13 mouse cellular contexts compared by ENCODE assay signal in the genomic region with DNA sequence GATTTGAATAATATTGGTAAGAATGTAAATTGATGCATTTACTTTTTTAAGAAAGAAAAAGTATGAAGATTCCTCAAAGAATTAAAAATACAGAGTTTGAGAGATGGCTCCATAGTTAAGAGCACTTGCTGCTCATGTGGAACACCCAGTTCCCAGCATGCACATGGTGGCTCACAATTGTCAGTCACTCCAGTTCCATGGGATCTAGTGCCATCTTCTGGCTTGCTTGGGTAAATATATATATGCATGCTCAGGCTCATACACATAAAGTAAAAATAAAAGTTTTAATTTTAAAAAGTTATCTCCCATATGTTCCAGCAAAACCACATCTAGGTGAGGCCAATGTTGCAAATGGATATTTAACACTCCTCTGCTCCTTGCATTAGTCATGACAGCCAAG. TPM values are rescaled to one million over a fixed set of nuclear protein-coding genes. Genes with fewer than 3 reads are reported as not detected.
A peak's percentile ranks its signal among the peaks of the same experiment; 100 is the strongest.
DNase-seq lines count a peak whose midpoint lies in the region; ATAC-seq and TF ChIP-seq lines count a peak whose summit lies in the region.
"Had no signal": no experiment of that assay in that cellular context is flagged by ENCODE, and none has a peak within 500 bp of the region (broad histone marks: within the 10 kb centered on the region; RNA-seq: fewer than 3 reads in every experiment).

No protein-coding gene starts in this region.

- intact Hi-C loops in heart, adult 2 months (cut with DNase I) = no loop called here

- no peak for ATAC-seq in lung, embryonic 14.5 days (ENCODE audit: insufficient read depth)
- no peak for ATAC-seq in forebrain, embryonic 11.5 days (replicated peaks; ENCODE audit: low FRiP score)

- H3K79me2 ChIP-seq in heart, adult 2 months (replicated peaks; ENCODE audit: control insufficient read depth, insufficient read depth, low read length) = no peaks in the 10 kb centered on the region
- no peaks in the 10 kb centered on the region for H3K79me2 ChIP-seq in myocyte (ENCODE audit: control insufficient read depth, insufficient read depth)

- H3K4me1 ChIP-seq in heart, adult 2 months (ENCODE audit: control insufficient read depth, insufficient read depth, low read length) = no peaks in the 10 kb centered on the region
- H3K4me1 ChIP-seq in lung, embryonic 14.5 days (ENCODE audit: insufficient read depth) = peaks cover under 1% of the 10 kb centered on the region; the same call in 1 of the 2 replicates
- no peaks in the 10 kb centered on the region for H3K4me1 ChIP-seq in forebrain, embryonic 11.5 days (replicated peaks; ENCODE audit: control insufficient read depth, insufficient read depth, low read length)
- H3K4me1 ChIP-seq: forebrain, embryonic 12.5 days had no signal

- no peaks in the 10 kb centered on the region for H3K36me3 ChIP-seq in heart, adult 2 months (ENCODE audit: control insufficient read depth, insufficient read depth, low read length)
- no peaks in the 10 kb centered on the region for H3K36me3 ChIP-seq in lung, embryonic 14.5 days (ENCODE audit: insufficient read depth)
- H3K36me3 ChIP-seq in myocyte (ENCODE audit: control insufficient read depth, insufficient read depth) = no peaks in the 10 kb centered on the region
- no peaks in the 10 kb centered on the region for H3K36me3 ChIP-seq in forebrain, embryonic 11.5 days (ENCODE audit: control insufficient read depth, insufficient read depth, low read length)
- H3K36me3 ChIP-seq: forebrain, embryonic 12.5 days; heart, embryonic 15.5 days had no signal

- H3K4me2 ChIP-seq in lung, embryonic 14.5 days = no peak overlapping the region
- H3K4me2 ChIP-seq in myocyte (ENCODE audit: low read depth) = no peak overlapping the region
- no peak overlapping the region for H3K4me2 ChIP-seq in forebrain, embryonic 11.5 days (ENCODE audit: low read depth, low read length, severe bottlenecking)
- H3K4me2 ChIP-seq: forebrain, embryonic 12.5 days; heart, embryonic 15.5 days had no signal

- no peak for DNase-seq in heart, adult 2 months
- no peak for DNase-seq in heart, postnatal 4 days
- peak; percentile 48 for DNase-seq in lung, embryonic 14.5 days
- DNase-seq in lung, postnatal 25 days (ENCODE audit: low spot score) = no peak
- DNase-seq in R1 (ENCODE audit: low read depth, low spot score) = peak; percentile 57
- DNase-seq in spleen, adult 18-20 months = no peak
- DNase-seq in forebrain, embryonic 11.5 days (ENCODE audit: low spot score) = no peak
- DNase-seq: gastrocnemius, postnatal 25 days; kidney, postnatal 4 days; right cerebral cortex, postnatal 25 days had no signal

- no peak for TF ChIP-seq POLR2A in heart, adult 2 months (IDR thresholded peaks at IDR 0.05; ENCODE audit: insufficient read depth, low read depth, low read length)
- no peak for TF ChIP-seq POLR2A in myocyte (IDR thresholded peaks at IDR 0.05; ENCODE audit: insufficient read length, low read depth)

- H3K27me3 ChIP-seq in heart, adult 2 months (ENCODE audit: control insufficient read depth, insufficient read depth, low read length) = no peaks in the 10 kb centered on the region
- H3K27me3 ChIP-seq in lung, embryonic 14.5 days (ENCODE audit: insufficient read depth, low read length) = no peaks in the 10 kb centered on the region
- H3K27me3 ChIP-seq in myocyte (ENCODE audit: control insufficient read depth, insufficient read depth, insufficient read length) = no peaks in the 10 kb centered on the region
- no peaks in the 10 kb centered on the region for H3K27me3 ChIP-seq in forebrain, embryonic 11.5 days (ENCODE audit: control insufficient read depth, insufficient read depth, low read length)
- H3K27me3 ChIP-seq: forebrain, embryonic 12.5 days; heart, embryonic 15.5 days had no signal

- no peak overlapping the region for H3K9ac ChIP-seq in heart, adult 2 months (ENCODE audit: low read depth, low read length)
- H3K9ac ChIP-seq in lung, embryonic 14.5 days = no peak overlapping the region
- no peak overlapping the region for H3K9ac ChIP-seq in forebrain, embryonic 11.5 days (ENCODE audit: low read length)
- H3K9ac ChIP-seq: forebrain, embryonic 12.5 days; heart, embryonic 15.5 days had no signal

- TF ChIP-seq EP300 in heart, adult 2 months (IDR thresholded peaks at IDR 0.05; ENCODE audit: insufficient read depth, low read depth, low read length) = no peak

- no peak overlapping the region for H3K4me3 ChIP-seq in heart, adult 2 months
- no peak overlapping the region for H3K4me3 ChIP-seq in lung, embryonic 14.5 days (ENCODE audit: low read depth, low read length)
- H3K4me3 ChIP-seq in myocyte = no peak overlapping the region
- H3K4me3 ChIP-seq in forebrain, embryonic 11.5 days (ENCODE audit: low read depth, low read length) = no peak overlapping the region
- H3K4me3 ChIP-seq: forebrain, embryonic 12.5 days; heart, embryonic 15.5 days had no signal

- H3ac ChIP-seq in myocyte (ENCODE audit: control insufficient read depth, insufficient read length) = no peak overlapping the region

- H3K27ac ChIP-seq in heart, adult 2 months = no peak overlapping the region
- H3K27ac ChIP-seq in lung, embryonic 14.5 days (ENCODE audit: low read depth) = no peak overlapping the region
- H3K27ac ChIP-seq in forebrain, embryonic 11.5 days (ENCODE audit: low read depth, low read length) = no peak overlapping the region
- H3K27ac ChIP-seq: forebrain, embryonic 12.5 days; heart, embryonic 15.5 days had no signal

- H3K9me3 ChIP-seq in lung, embryonic 14.5 days (ENCODE audit: low read depth, low read length) = no peaks in the 10 kb centered on the region
- H3K9me3 ChIP-seq in forebrain, embryonic 11.5 days (ENCODE audit: control insufficient read depth, low read length) = no peaks in the 10 kb centered on the region
- H3K9me3 ChIP-seq: forebrain, embryonic 12.5 days; heart, embryonic 15.5 days had no signal

- TF ChIP-seq CTCF in heart, adult 2 months (IDR thresholded peaks at IDR 0.05) = peak; percentile 40
- peak; percentile 38 for TF ChIP-seq CTCF in lung, embryonic 14.5 days (IDR thresholded peaks at IDR 0.05; ENCODE audit: low read depth)

TF ChIP-seq in myocyte, 11 proteins besides CTCF, POLR2A, EP300 and RAD21:
- TF ChIP-seq MYOD1 (IDR thresholded peaks at IDR 0.05; ENCODE audit: control insufficient read depth in 1 of 3, insufficient read length in 2 of 3, low read depth in 2 of 3) (no peak), CEBPB (IDR thresholded peaks at IDR 0.05; ENCODE audit: insufficient read depth, poor library complexity, severe bottlenecking) (0 out of 2 replicates have a peak, but pooled peaks have one; percentile 53), SRF (IDR thresholded peaks at IDR 0.05; ENCODE audit: control insufficient read depth, insufficient read length, low read depth) (no peak), MYOG (IDR thresholded peaks at IDR 0.05; ENCODE audit: control insufficient read depth in 1 of 3, insufficient read depth in 1 of 3, insufficient read length in 2 of 3, low read depth in 2 of 3) (no peak), MAX (IDR thresholded peaks at IDR 0.05; ENCODE audit: low read depth) (no peak), TCF12 (IDR thresholded peaks at IDR 0.05; ENCODE audit: insufficient read depth, poor library complexity, severe bottlenecking) (no peak), E2F4 (IDR thresholded peaks at IDR 0.05; ENCODE audit: insufficient read depth) (no peak), POLR2AphosphoS2 (IDR thresholded peaks at IDR 0.05; ENCODE audit: insufficient read length, low read depth) (no peak)

RNA-seq across cellular contexts. Expression of gene Rhobtb1, which starts 36.9 kb away (rescaled TPM):
- total RNA-seq in heart, adult 2 months (2021) = 100 to 1,000 TPM; 123 to 160 TPM
- polyA plus RNA-seq in heart, adult 2 months (2012; rRNA removed) = 65.5 and 79.6 TPM in 2 replicates
- total RNA-seq in heart, postnatal 4 days (2021) = 10 to 100 TPM; 46.7 to 59.7 TPM
- 19.4 and 20.1 TPM in 2 replicates for polyA plus RNA-seq in lung, embryonic 14.5 days (2014; fragmentation: Nextera tagmentation; extraction: Ambion mirVana)
- polyA plus RNA-seq in myocyte (2012; fragmentation: generic; extraction: Trizol) = 7.5 TPM
- polyA plus RNA-seq in forebrain, embryonic 11.5 days (2014; fragmentation: Nextera tagmentation; extraction: Ambion mirVana) = 13.8 and 15.6 TPM in 2 replicates

Comparison
In these comparisons a context has a peak if more than half of its experiments do, and no peak if none do; other contexts are left out.
1. DNase-seq: peak in lung, embryonic 14.5 days (single experiment) and R1 (single experiment); none in heart, adult 2 months (0 of 2), heart, postnatal 4 days (single experiment), lung, postnatal 25 days (single experiment), spleen, adult 18-20 months (0 of 2) and forebrain, embryonic 11.5 days (single experiment).